ENCODE assay signal across 29 mouse cellular contexts in the genomic region with DNA sequence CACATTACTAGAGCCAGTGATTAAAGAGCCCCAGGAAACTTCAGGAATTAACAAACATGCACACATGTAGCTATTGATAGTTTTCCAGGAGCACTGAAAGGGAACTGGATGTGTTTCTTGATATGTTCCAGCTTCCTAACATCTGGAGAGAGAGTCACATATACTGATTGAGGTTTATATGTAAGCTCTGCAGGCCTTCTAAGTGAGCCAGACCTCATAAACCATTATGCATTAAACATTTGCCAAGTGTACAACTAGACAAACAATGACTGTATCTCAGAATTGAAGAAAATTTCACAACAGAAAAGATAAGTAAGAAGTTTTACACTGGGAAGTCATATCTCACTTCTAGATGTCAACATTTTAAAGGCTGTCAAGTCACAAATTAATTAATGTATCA.
DNase-seq lines count a peak whose midpoint lies in the region; ATAC-seq and TF ChIP-seq lines count a peak whose summit lies in the region.
"Had no signal": no experiment of that assay in that cellular context is flagged by ENCODE, and none has a peak within 500 bp of the region (broad histone marks: within the 10 kb centered on the region; RNA-seq: fewer than 3 reads in every experiment).

No protein-coding gene starts in this region.

- no peak for DNase-seq in kidney, postnatal 36 days
- DNase-seq in kidney, postnatal 0 days (ENCODE audit: low spot score): peak; percentile 85
- DNase-seq in kidney, adult 9 months: no peak
- DNase-seq in lung, embryonic 14.5 days: peak; percentile 44
- DNase-seq in lung, postnatal 25 days (ENCODE audit: low spot score): no peak
- peak; percentile 32 for DNase-seq in forelimb bud, embryonic 11.5 days (ENCODE audit: low read depth, low spot score)
- no peak for DNase-seq in cerebellum, adult 2 months
- DNase-seq: adrenal gland, adult 8-10 months; adrenal gland, postnatal 14 days; adrenal gland, postnatal 36 days; B cell, adult 2 months; cerebellum, adult 11-12 months; cerebellum, adult 8-10 months; cerebellum, adult 9-11 months; cerebellum, postnatal 14 days; cerebellum, postnatal 36 days; embryo, embryonic 11 days had no signal

- H3K4me1 ChIP-seq in kidney, embryonic 14.5 days (ENCODE audit: control insufficient read depth, insufficient read depth, low read length): no peaks in the 10 kb centered on the region
- H3K4me1 ChIP-seq in kidney, postnatal 0 days (replicated peaks; ENCODE audit: insufficient read depth, low read length): no peaks in the 10 kb centered on the region
- no peaks in the 10 kb centered on the region for H3K4me1 ChIP-seq in lung, embryonic 14.5 days (ENCODE audit: insufficient read depth)
- H3K4me1 ChIP-seq in cerebellum, adult 2 months (ENCODE audit: control insufficient read depth, insufficient read depth, low read length): no peaks in the 10 kb centered on the region
- H3K4me1 ChIP-seq: embryonic facial prominence, embryonic 13.5 days; embryonic facial prominence, embryonic 15.5 days; forebrain, embryonic 10.5 days; forebrain, embryonic 12.5 days had no signal

- H3K9me3 ChIP-seq in kidney, embryonic 14.5 days (ENCODE audit: control insufficient read depth, low read length): no peaks in the 10 kb centered on the region
- no peaks in the 10 kb centered on the region for H3K9me3 ChIP-seq in kidney, postnatal 0 days (replicated peaks; ENCODE audit: low read length)
- H3K9me3 ChIP-seq in lung, embryonic 14.5 days (ENCODE audit: low read depth, low read length): no peaks in the 10 kb centered on the region
- H3K9me3 ChIP-seq: embryonic facial prominence, embryonic 13.5 days; embryonic facial prominence, embryonic 15.5 days; forebrain, embryonic 10.5 days; forebrain, embryonic 12.5 days; G1E had no signal

- H3K27ac ChIP-seq in kidney, embryonic 14.5 days (ENCODE audit: low read depth, low read length): no peak overlapping the region
- no peak overlapping the region for H3K27ac ChIP-seq in kidney, postnatal 0 days
- no peak overlapping the region for H3K27ac ChIP-seq in lung, embryonic 14.5 days (ENCODE audit: low read depth)
- H3K27ac ChIP-seq in cerebellum, adult 2 months (ENCODE audit: insufficient read depth, low read length): no peak overlapping the region
- H3K27ac ChIP-seq: embryonic facial prominence, embryonic 13.5 days; embryonic facial prominence, embryonic 15.5 days; forebrain, embryonic 10.5 days; forebrain, embryonic 12.5 days had no signal

- H3K4me2 ChIP-seq in kidney, embryonic 14.5 days (replicated peaks; ENCODE audit: low read depth, low read length): no peak overlapping the region
- no peak overlapping the region for H3K4me2 ChIP-seq in kidney, postnatal 0 days (ENCODE audit: low read length)
- H3K4me2 ChIP-seq in lung, embryonic 14.5 days: no peak overlapping the region
- H3K4me2 ChIP-seq: embryonic facial prominence, embryonic 13.5 days; embryonic facial prominence, embryonic 15.5 days; forebrain, embryonic 12.5 days had no signal

- TF ChIP-seq CTCF in kidney, postnatal 0 days (IDR thresholded peaks at IDR 0.05; ENCODE audit: low read depth): no peak
- no peak for TF ChIP-seq CTCF in lung, embryonic 14.5 days (IDR thresholded peaks at IDR 0.05; ENCODE audit: low read depth)
- no peak for TF ChIP-seq CTCF in cerebellum, adult 2 months (IDR thresholded peaks at IDR 0.05; ENCODE audit: borderline replicate concordance, insufficient read depth, low read depth, low read length)

- H3K36me3 ChIP-seq in kidney, embryonic 14.5 days (ENCODE audit: control insufficient read depth, insufficient read depth, low read length): no peaks in the 10 kb centered on the region
- H3K36me3 ChIP-seq in kidney, postnatal 0 days (ENCODE audit: insufficient read depth, low read length): no peaks in the 10 kb centered on the region
- no peaks in the 10 kb centered on the region for H3K36me3 ChIP-seq in lung, embryonic 14.5 days (ENCODE audit: insufficient read depth)
- H3K36me3 ChIP-seq: embryonic facial prominence, embryonic 13.5 days; embryonic facial prominence, embryonic 15.5 days; forebrain, embryonic 10.5 days; forebrain, embryonic 12.5 days; G1E had no signal

- no peak overlapping the region for H3K4me3 ChIP-seq in kidney, embryonic 14.5 days (ENCODE audit: low read length)
- H3K4me3 ChIP-seq in kidney, postnatal 0 days (replicated peaks; ENCODE audit: low read depth, low read length): no peak overlapping the region
- no peak overlapping the region for H3K4me3 ChIP-seq in lung, embryonic 14.5 days (ENCODE audit: low read depth, low read length)
- no peak overlapping the region for H3K4me3 ChIP-seq in cerebellum, adult 2 months (replicated peaks; ENCODE audit: insufficient read depth, low read depth, low read length)
- H3K4me3 ChIP-seq: embryonic facial prominence, embryonic 13.5 days; embryonic facial prominence, embryonic 15.5 days; erythroblast, embryonic 14.5 days; forebrain, embryonic 10.5 days; forebrain, embryonic 12.5 days had no signal

- ATAC-seq in kidney, embryonic 14.5 days (ENCODE audit: low FRiP score, low TSS enrichment): peak; percentile 76; the same call in 1 of the 2 replicates
- ATAC-seq in kidney, postnatal 0 days (replicated peaks; ENCODE audit: low FRiP score, low read depth): no peak
- ATAC-seq in lung, embryonic 14.5 days (ENCODE audit: insufficient read depth): 0 out of 2 replicates have a peak, but pooled peaks have one; percentile 17
- ATAC-seq: activated CD4-positive, CD25-positive, alpha-beta regulatory T cell, adult 4 months; CD4-positive, CD25-positive, alpha-beta regulatory T cell, adult 4 months; forebrain, embryonic 14.5 days; Patski had no signal

- TF ChIP-seq POLR2A in cerebellum, adult 2 months (IDR thresholded peaks at IDR 0.05; ENCODE audit: borderline replicate concordance, insufficient read depth, low read length): no peak

- H3K9ac ChIP-seq in kidney, embryonic 14.5 days (ENCODE audit: low read depth, low read length): no peak overlapping the region
- H3K9ac ChIP-seq in kidney, postnatal 0 days (ENCODE audit: low read depth, low read length): no peak overlapping the region
- H3K9ac ChIP-seq in lung, embryonic 14.5 days: no peak overlapping the region
- H3K9ac ChIP-seq: embryonic facial prominence, embryonic 13.5 days; embryonic facial prominence, embryonic 15.5 days; forebrain, embryonic 12.5 days had no signal

- no peaks in the 10 kb centered on the region for H3K27me3 ChIP-seq in kidney, embryonic 14.5 days (ENCODE audit: control insufficient read depth, insufficient read depth, low read length)
- H3K27me3 ChIP-seq in kidney, postnatal 0 days (ENCODE audit: insufficient read depth, low read length): no peaks in the 10 kb centered on the region
- no peaks in the 10 kb centered on the region for H3K27me3 ChIP-seq in lung, embryonic 14.5 days (ENCODE audit: insufficient read depth, low read length)
- H3K27me3 ChIP-seq in cerebellum, adult 2 months (ENCODE audit: control insufficient read depth, insufficient read depth, low read length): no peaks in the 10 kb centered on the region
- H3K27me3 ChIP-seq: CH12.LX; embryonic facial prominence, embryonic 13.5 days; embryonic facial prominence, embryonic 15.5 days; forebrain, embryonic 12.5 days had no signal

Comparison
In these comparisons a context has a peak if more than half of its experiments do, and no peak if none do; other contexts are left out.
1. DNase-seq: peak in kidney, postnatal 0 days (single experiment), lung, embryonic 14.5 days (single experiment) and forelimb bud, embryonic 11.5 days (single experiment); none in kidney, postnatal 36 days (0 of 2), kidney, adult 9 months (single experiment), lung, postnatal 25 days (single experiment) and cerebellum, adult 2 months (0 of 2).